Mouse (Mus musculus) stomach, postnatal 0 days (tissue): ENCODE results near the gene Osmr.

Experiments used
- CTCF ChIP-seq: IDR thresholded peaks from 2 replicates; pipeline ENCODE4 v1.5.1; 2016; ENCODE audit warnings: antibody characterized with exemption, low read depth, mild to moderate bottlenecking, moderate library complexity
- EP300 ChIP-seq: optimal IDR thresholded peaks from 2 replicates; pipeline ENCODE3; 2016; ENCODE audit warnings: antibody characterized with exemption

DNA sequence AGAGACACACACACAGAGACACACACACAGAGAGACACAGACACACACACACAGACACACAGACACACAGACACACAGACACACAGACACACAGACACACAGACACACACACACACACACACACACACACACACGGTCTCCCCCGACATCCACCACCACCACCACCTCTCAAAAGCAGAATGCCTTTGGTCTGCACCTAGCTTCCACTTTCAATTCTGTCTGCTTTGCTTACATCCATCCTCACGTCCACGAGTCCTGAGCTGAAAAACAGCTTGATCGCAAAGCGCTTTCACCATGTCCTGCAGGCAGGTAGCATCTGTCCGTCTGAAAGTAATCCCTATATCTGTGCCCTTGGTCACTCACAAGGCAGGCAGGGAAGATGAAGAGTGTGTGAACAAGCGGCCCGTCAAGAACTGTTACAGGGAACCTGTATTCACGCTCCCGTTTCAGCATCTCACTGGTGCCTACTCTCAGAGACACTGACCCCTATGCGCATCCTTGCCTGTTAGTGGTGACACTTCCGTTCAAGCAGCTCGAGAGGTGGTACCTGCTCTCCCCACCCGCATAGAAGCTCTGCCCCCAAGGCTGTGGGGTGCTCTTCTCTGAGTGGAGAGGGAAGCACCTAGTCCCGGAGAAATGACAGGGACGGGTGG lies 1.5 kb downstream of the Osmr start:
- TF ChIP-seq CTCF: no peak
- no peak for TF ChIP-seq EP300
